Comparison of ENCODE assay signal across 23 mouse cellular contexts in the genomic region with DNA sequence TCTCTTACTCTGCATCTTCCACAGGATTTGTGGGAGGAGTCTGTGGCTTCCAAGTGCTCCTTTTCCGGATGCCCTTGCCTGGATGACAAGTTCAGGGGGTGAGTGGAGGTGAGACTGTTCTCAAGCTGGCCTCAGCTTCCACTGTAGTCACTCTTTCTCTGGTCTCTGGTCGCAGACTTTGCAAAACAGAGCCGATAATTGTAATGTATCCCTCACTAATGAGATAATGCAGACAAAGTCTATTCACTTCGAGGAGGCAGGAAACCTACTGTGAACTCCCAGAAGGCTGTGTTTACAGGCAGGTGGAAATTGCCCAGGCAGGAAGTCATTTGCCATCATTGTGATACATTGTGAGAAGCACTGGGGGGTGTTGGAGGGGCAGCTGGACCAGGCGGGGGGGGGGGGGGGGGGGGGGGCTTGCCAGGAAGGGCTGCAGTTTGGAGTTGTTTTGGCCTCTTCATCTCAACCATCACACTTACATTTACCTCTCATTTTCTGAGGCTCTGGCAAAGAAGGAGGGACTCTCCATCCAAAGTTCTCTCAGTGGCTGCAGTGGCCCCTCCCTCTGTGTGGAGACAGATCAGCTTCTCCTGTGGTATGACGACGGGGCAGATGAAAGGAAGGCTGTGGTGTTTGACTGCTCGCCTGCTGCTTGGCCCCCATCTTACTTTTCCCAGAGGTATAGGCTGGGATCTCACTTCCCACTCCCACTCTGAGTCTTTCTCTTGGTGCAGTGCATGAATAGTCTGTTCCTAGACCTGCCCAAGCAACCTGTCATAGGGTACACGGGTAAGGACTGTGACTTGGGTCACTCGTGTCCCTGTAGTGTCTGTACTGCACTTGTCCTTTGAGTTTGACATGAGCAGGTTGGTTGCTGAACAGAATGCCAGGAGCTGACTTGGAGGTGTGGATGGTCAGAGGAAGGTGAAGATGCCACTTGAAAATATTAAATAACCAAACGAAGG. TPM values are rescaled to one million over a fixed set of nuclear protein-coding genes. Genes with fewer than 3 reads are reported as not detected.
A peak's percentile ranks its signal among the peaks of the same experiment; 100 is the strongest.
DNase-seq lines count a peak whose midpoint lies in the region; ATAC-seq and TF ChIP-seq lines count a peak whose summit lies in the region.
"Had no signal": no experiment of that assay in that cellular context is flagged by ENCODE, and none has a peak within 500 bp of the region (broad histone marks: within the 10 kb centered on the region; RNA-seq: fewer than 3 reads in every experiment).

No protein-coding gene starts in this region.

- TF ChIP-seq CTCF in CH12.LX (conservative IDR thresholded peaks at IDR 0.05 in 1 of 2, IDR thresholded peaks at IDR 0.05 in 1 of 2; ENCODE audit: low read depth in 2 of 2, low read length in 2 of 2), result no peak

- 0 out of 2 replicates have a peak, but pooled peaks have one; percentile 7 for ATAC-seq in heart, embryonic 15.5 days (replicated peaks; ENCODE audit: insufficient number of reproducible peaks, insufficient read depth, low FRiP score, low read depth)
- peak; percentile 54 for ATAC-seq in embryonic facial prominence, embryonic 14.5 days (ENCODE audit: low read depth)
- no peak for ATAC-seq in megakaryocyte-erythroid progenitor cell, adult 5-6 weeks (replicated peaks; ENCODE audit: low FRiP score, low TSS enrichment, poor library complexity, severe bottlenecking)
- ATAC-seq: liver, postnatal 0 days; midbrain, embryonic 15.5 days had no signal

- H3K79me2 ChIP-seq in CH12.LX (replicated peaks; ENCODE audit: control insufficient read depth, extremely low read depth, insufficient read depth, poor library complexity, severe bottlenecking), result peaks cover 31% of the 10 kb centered on the region

- H3K9me3 ChIP-seq in heart, embryonic 15.5 days (replicated peaks), result no peaks in the 10 kb centered on the region
- H3K9me3 ChIP-seq in heart, embryonic 10.5 days, result no peaks in the 10 kb centered on the region
- peaks cover 3% of the 10 kb centered on the region for H3K9me3 ChIP-seq in CH12.LX (replicated peaks; ENCODE audit: low read length)
- no peaks in the 10 kb centered on the region for H3K9me3 ChIP-seq in embryonic facial prominence, embryonic 14.5 days (ENCODE audit: control insufficient read depth, low read length)
- H3K9me3 ChIP-seq: midbrain, embryonic 15.5 days had no signal

- WGBS in heart, embryonic 15.5 days, result 30% methylated on average over 11 of the region's 11 CpGs
- WGBS in heart, embryonic 10.5 days, result 31% methylated on average over 10 of the region's 11 CpGs
- 31% methylated on average over 10 of the region's 11 CpGs for WGBS in embryonic facial prominence, embryonic 14.5 days

- H3K4me1 ChIP-seq in heart, embryonic 15.5 days (replicated peaks), result no peaks in the 10 kb centered on the region; the same call in 1 of the 2 replicates
- H3K4me1 ChIP-seq in heart, embryonic 10.5 days, result 0 out of 2 replicates have a peak, but pooled peaks cover 14% of the 10 kb centered on the region
- H3K4me1 ChIP-seq in CH12.LX (ENCODE audit: control insufficient read depth in 1 of 2, insufficient read depth in 2 of 2), result peaks cover 31 to 91% of the 10 kb centered on the region in 2 experiments
- H3K4me1 ChIP-seq in embryonic facial prominence, embryonic 14.5 days (ENCODE audit: control insufficient read depth, insufficient read depth, low read length), result peaks cover 14% of the 10 kb centered on the region
- H3K4me1 ChIP-seq: midbrain, embryonic 15.5 days had no signal

- TF ChIP-seq RAD21 in CH12.LX (IDR thresholded peaks at IDR 0.05; ENCODE audit: low read depth, low read length), result no peak

- no peak overlapping the region for H3K9ac ChIP-seq in heart, embryonic 15.5 days
- no peak overlapping the region for H3K9ac ChIP-seq in CH12.LX (ENCODE audit: insufficient read depth, low read depth)
- H3K9ac ChIP-seq in embryonic facial prominence, embryonic 14.5 days (ENCODE audit: low read depth, low read length), result no peak overlapping the region
- H3K9ac ChIP-seq: liver, postnatal 0 days; midbrain, embryonic 15.5 days had no signal

- no peak overlapping the region for H3K27ac ChIP-seq in heart, embryonic 15.5 days
- no peak overlapping the region for H3K27ac ChIP-seq in heart, embryonic 10.5 days
- H3K27ac ChIP-seq in CH12.LX (ENCODE audit: insufficient read depth, low read depth), result no peak overlapping the region
- no peak overlapping the region for H3K27ac ChIP-seq in embryonic facial prominence, embryonic 14.5 days (replicated peaks; ENCODE audit: low read depth, low read length)
- H3K27ac ChIP-seq: midbrain, embryonic 15.5 days had no signal

- in situ Hi-C loops in CH12.LX (cut with MboI; ENCODE audit: low pct_ligation_motif_present, low pct_unique_long_range_greater_than_20kb, low sequenced_read_pairs), result no loop called here

- DNase-seq in heart, embryonic 10.5 days (ENCODE audit: low spot score), result no peak
- DNase-seq in CH12.LX (ENCODE audit: extremely low read depth) (peak; percentile 52), MN1 (ENCODE audit: low spot score) (peak; percentile 26)
- no peak for DNase-seq in embryonic facial prominence, embryonic 14.5 days (ENCODE audit: low spot score)
- DNase-seq in spleen, adult 18-20 months, result no peak
- no peak for DNase-seq in layer of hippocampus, postnatal 25 days (ENCODE audit: extremely low spot score in 1 of 2, low spot score in 1 of 2)
- DNase-seq: cerebellum, adult 11 months; kidney, adult 18-20 months; kidney, postnatal 14 days; layer of hippocampus, adult 9-11 months; liver, postnatal 0 days; right cerebral cortex, postnatal 4 days; thymus, postnatal 14 days had no signal

- no peak overlapping the region for H3K4me3 ChIP-seq in heart, embryonic 15.5 days
- H3K4me3 ChIP-seq in heart, embryonic 10.5 days, result no peak overlapping the region
- H3K4me3 ChIP-seq in CH12.LX (replicated peaks in 1 of 3; ENCODE audit: low read depth in 2 of 3, low read length in 2 of 3, poor library complexity in 1 of 3), result no peak overlapping the region
- no peak overlapping the region for H3K4me3 ChIP-seq in embryonic facial prominence, embryonic 14.5 days (ENCODE audit: low read depth, low read length)
- H3K4me3 ChIP-seq: midbrain, embryonic 15.5 days had no signal

- dilution Hi-C loops in CH12.LX (cut with MboI; ENCODE audit: extremely low pct_ligation_motif_present, extremely low pct_unique_long_range_greater_than_20kb, low sequenced_read_pairs), result no loop called here

- TF ChIP-seq POLR2A in CH12.LX (IDR thresholded peaks at IDR 0.05; ENCODE audit: low read depth, low read length), result no peak

- no peaks in the 10 kb centered on the region for H3K36me3 ChIP-seq in heart, embryonic 15.5 days
- H3K36me3 ChIP-seq in heart, embryonic 10.5 days, result no peaks in the 10 kb centered on the region
- peaks cover 5 to 58% of the 10 kb centered on the region in 2 experiments for H3K36me3 ChIP-seq in CH12.LX (replicated peaks in 1 of 2; ENCODE audit: control insufficient read depth in 1 of 2, insufficient read depth in 1 of 2, low read length in 1 of 2)
- no peaks in the 10 kb centered on the region for H3K36me3 ChIP-seq in embryonic facial prominence, embryonic 14.5 days (ENCODE audit: control insufficient read depth, insufficient read depth, low read length)
- H3K36me3 ChIP-seq: midbrain, embryonic 15.5 days had no signal

- no peaks in the 10 kb centered on the region for H3K27me3 ChIP-seq in heart, embryonic 15.5 days
- no peaks in the 10 kb centered on the region for H3K27me3 ChIP-seq in heart, embryonic 10.5 days (ENCODE audit: insufficient read depth, poor library complexity, severe bottlenecking)
- no peaks in the 10 kb centered on the region for H3K27me3 ChIP-seq in CH12.LX (replicated peaks)
- H3K27me3 ChIP-seq in embryonic facial prominence, embryonic 14.5 days (replicated peaks; ENCODE audit: control insufficient read depth, insufficient read depth, low read length), result no peaks in the 10 kb centered on the region
- H3K27me3 ChIP-seq: midbrain, embryonic 15.5 days had no signal

- no peak overlapping the region for H3K4me2 ChIP-seq in heart, embryonic 15.5 days
- H3K4me2 ChIP-seq in CH12.LX (ENCODE audit: insufficient read depth, low read depth, poor library complexity, severe bottlenecking), result no peak overlapping the region
- no peak overlapping the region for H3K4me2 ChIP-seq in embryonic facial prominence, embryonic 14.5 days (ENCODE audit: low read depth, low read length)
- H3K4me2 ChIP-seq: midbrain, embryonic 15.5 days had no signal

- no peak for TF ChIP-seq EP300 in CH12.LX (IDR thresholded peaks at IDR 0.05; ENCODE audit: low read length)

RNA-seq across cellular contexts. Expression of gene 5330417H12Rik, which starts 6.7 kb away (rescaled TPM):
- not detected in 2 replicates for polyA plus RNA-seq in heart, embryonic 15.5 days (2015; fragmentation: Nextera tagmentation; extraction: Ambion mirVana)
- 0.15 TPM in 1 of 2 replicates, not detected in the other for polyA plus RNA-seq in heart, embryonic 10.5 days (2016; fragmentation: Nextera tagmentation; extraction: Ambion mirVana)
- total RNA-seq in CH12.LX (2012; rRNA removed), result 0.13 TPM in 1 of 2 replicates, not detected in the other
- not detected in 2 replicates for total RNA-seq in CH12.LX (2014; rRNA removed)
- not detected in 2 replicates for polyA plus RNA-seq in CH12.LX (2012; ENCODE audit: insufficient read length, low read depth)
- not detected in 2 replicates for polyA plus RNA-seq in embryonic facial prominence, embryonic 14.5 days (2014; fragmentation: Nextera tagmentation; extraction: Ambion mirVana)
- total RNA-seq in megakaryocyte-erythroid progenitor cell, adult 5-6 weeks (2014; fragmentation: Nextera tagmentation), result not detected in 2 replicates
- total RNA-seq in megakaryocyte-erythroid progenitor cell, adult 5-6 weeks (2017), result not detected in 2 replicates
- not detected for total RNA-seq in layer of hippocampus, postnatal 25 days (2021)
- total RNA-seq: adrenal gland, adult 18-20 months; gastrocnemius, postnatal 14 days; hematopoietic stem cell, adult 5-6 weeks; left cerebral cortex, postnatal 14 days had no signal
- polyA plus RNA-seq: C2C12; cortical plate, adult 2 months; liver, postnatal 0 days; midbrain, embryonic 15.5 days; neural tube, embryonic 11.5 days had no signal

RNA-seq across cellular contexts. Expression of gene Ppfibp2, which starts 23.3 kb away (rescaled TPM):
- 4.4 and 5.2 TPM in 2 replicates for polyA plus RNA-seq in heart, embryonic 15.5 days (2015; fragmentation: Nextera tagmentation; extraction: Ambion mirVana)
- polyA plus RNA-seq in heart, embryonic 10.5 days (2016; fragmentation: Nextera tagmentation; extraction: Ambion mirVana), result 8.0 and 13.3 TPM in 2 replicates
- total RNA-seq in CH12.LX (2012; rRNA removed), result 27.5 and 40.3 TPM in 2 replicates
- total RNA-seq in CH12.LX (2014; rRNA removed), result 30.2 and 32.9 TPM in 2 replicates
- polyA plus RNA-seq in CH12.LX (2012; ENCODE audit: insufficient read length, low read depth), result 40.2 and 44.7 TPM in 2 replicates
- polyA plus RNA-seq in embryonic facial prominence, embryonic 14.5 days (2014; fragmentation: Nextera tagmentation; extraction: Ambion mirVana), result 12.4 and 14.3 TPM in 2 replicates
- 0.66 and 1.5 TPM in 2 replicates for total RNA-seq in megakaryocyte-erythroid progenitor cell, adult 5-6 weeks (2014; fragmentation: Nextera tagmentation)
- 1.0 and 3.6 TPM in 2 replicates for total RNA-seq in megakaryocyte-erythroid progenitor cell, adult 5-6 weeks (2017)
- total RNA-seq in layer of hippocampus, postnatal 25 days (2021), result 1 to 10 TPM; 6.0 TPM

RNA-seq across cellular contexts. Expression of gene Olfml1, which starts 51.1 kb away (rescaled TPM):
- 6.8 and 9.5 TPM in 2 replicates for polyA plus RNA-seq in heart, embryonic 15.5 days (2015; fragmentation: Nextera tagmentation; extraction: Ambion mirVana)
- polyA plus RNA-seq in heart, embryonic 10.5 days (2016; fragmentation: Nextera tagmentation; extraction: Ambion mirVana), result 5.8 and 8.0 TPM in 2 replicates
- total RNA-seq in CH12.LX (2012; rRNA removed) (not detected in 2 replicates), CH12.LX (2014; rRNA removed) (not detected in 2 replicates)
- not detected in 2 replicates for polyA plus RNA-seq in CH12.LX (2012; ENCODE audit: insufficient read length, low read depth)
- 26.9 and 31.3 TPM in 2 replicates for polyA plus RNA-seq in embryonic facial prominence, embryonic 14.5 days (2014; fragmentation: Nextera tagmentation; extraction: Ambion mirVana)
- total RNA-seq in megakaryocyte-erythroid progenitor cell, adult 5-6 weeks (2014; fragmentation: Nextera tagmentation), result not detected in 2 replicates
- not detected in 2 replicates for total RNA-seq in megakaryocyte-erythroid progenitor cell, adult 5-6 weeks (2017)
- total RNA-seq in layer of hippocampus, postnatal 25 days (2021), result 10 to 100 TPM; 10.0 to 11.5 TPM
- total RNA-seq: hematopoietic stem cell, adult 5-6 weeks had no signal
- polyA plus RNA-seq: C2C12 had no signal

Comparison
In these comparisons a context has a peak if more than half of its experiments do, and no peak if none do; other contexts are left out.
1. DNase-seq: peak in CH12.LX (single experiment) and MN1 (single experiment); none in heart, embryonic 10.5 days (single experiment), embryonic facial prominence, embryonic 14.5 days (single experiment), spleen, adult 18-20 months (0 of 2) and layer of hippocampus, postnatal 25 days (0 of 2).